Mouse (Mus musculus) neutrophil, adult 83 days (primary cell): ENCODE data around the gene Cacna2d3. TPM values are rescaled to one million over a fixed set of nuclear protein-coding genes. Genes with fewer than 3 reads are reported as not detected.

Experiments used
- total RNA-seq, 2 experiments: library from RNA; stranded (reverse); gene quantifications; one replicate each; pipeline ENCODE4 v1.2.4; 2023

The Cacna2d3 gene
- total RNA-seq: not detected

DNA sequence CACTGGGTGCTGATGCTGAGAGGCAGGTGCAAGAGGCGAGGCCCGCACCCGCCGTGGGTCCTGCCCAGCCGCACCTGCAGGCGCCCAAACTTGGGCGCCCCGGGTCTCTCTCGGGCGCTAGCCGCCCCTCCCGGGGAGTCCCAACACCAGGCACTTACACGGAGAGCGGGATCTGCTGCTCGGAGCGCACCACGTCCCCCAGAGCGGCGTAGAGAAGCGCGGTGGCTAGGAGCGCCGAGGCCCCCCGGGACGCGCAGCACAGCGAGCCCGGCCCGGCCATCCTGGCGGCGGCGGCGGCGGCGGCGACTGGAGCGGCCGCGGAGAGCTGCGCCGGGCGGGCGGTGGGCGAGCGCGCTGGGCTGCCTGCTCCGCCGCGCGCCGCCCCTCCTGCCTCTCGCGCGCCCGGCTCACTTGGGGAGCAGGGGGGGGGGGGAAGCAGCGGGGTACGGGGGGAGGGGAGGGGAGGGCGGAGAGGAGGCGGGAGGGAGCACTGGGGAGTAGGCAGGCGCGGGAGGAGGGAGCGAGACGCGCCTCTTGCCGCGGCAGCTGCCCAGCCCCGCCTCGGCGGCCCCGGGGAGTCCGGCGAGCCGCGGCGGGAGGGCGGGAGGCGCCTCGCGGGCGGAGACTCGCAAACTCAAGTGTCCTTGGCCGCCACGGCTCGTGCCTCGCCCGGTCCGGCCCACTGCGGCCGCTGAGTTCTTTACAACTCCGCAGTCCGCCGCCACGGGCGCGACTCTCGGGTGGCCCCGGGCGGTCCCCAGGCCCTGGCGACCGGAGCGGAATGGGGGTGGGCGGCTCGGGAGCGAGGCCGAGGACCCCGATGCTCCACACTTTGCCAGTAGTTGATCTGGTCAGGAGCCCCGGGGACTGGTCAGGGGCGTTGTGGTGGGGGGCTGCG lies at the start of gene Cacna2d3:
Gene Cacna2d3, minus strand, starts transcription at position 377 of the 898 bp plus-strand sequence.

DNA sequence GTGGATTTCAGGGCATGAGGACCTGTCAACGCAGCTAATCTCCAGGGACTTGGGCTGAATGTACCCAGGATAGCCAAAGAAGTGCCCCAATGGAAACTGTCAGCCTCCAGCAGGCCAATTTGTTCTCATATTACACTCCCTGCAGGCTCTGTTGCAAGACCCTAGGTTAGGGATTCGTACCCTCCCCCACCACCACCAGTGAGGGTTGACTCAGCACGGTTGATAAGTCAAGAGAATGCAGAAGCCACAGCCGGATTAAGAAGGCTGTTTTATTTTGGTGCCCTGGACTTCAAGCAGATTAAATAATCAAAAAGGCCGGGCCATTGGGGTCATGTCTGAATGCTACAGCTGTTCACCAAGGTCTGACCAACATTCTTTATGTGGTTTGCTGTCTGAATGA lies 703.8 kb downstream of the Cacna2d3 start, which contains the start of gene Lrtm1:
Gene Lrtm1, plus strand, starts transcription at position 326 of the 400 bp plus-strand sequence.

Other genes with a start within 250 kb of the Cacna2d3 start
- gene Selenok, start 246.4 kb upstream of the Cacna2d3 start, total RNA-seq: 100 to 1,000 TPM; 108 to 113 TPM